Mouse (Mus musculus) MEL (cell line): ENCODE measurements at regions not wholly inside any gene's neighbourhood (a gene's known extent, or its start where the extent isn't known, plus 50 kb on each side); places are given as distances from the start of the nearest gene placed in this dataset.

Experiments used
- DNase-seq: peaks from one replicate; pipeline ENCODE4 v3.0.0; 2011; ENCODE audit warnings: low read depth, low spot score
- H3K27ac ChIP-seq: 2 replicates; pipeline ENCODE4 v1.5.1; 2012; ENCODE audit warnings: low read depth, mild to moderate bottlenecking, control low read depth, low read length, moderate library complexity; ENCODE audit not compliant: control insufficient read depth
- H3K27me3 ChIP-seq, 2 experiments: fragments of 150-350 bp in 1 of 2; sonication (generic) in 1 of 2; 2 replicates each; pipeline ENCODE4 v1.6.1; 2012; ENCODE audit warnings: low read length in 2 of 2, mild to moderate bottlenecking in 2 of 2, improper control_type of control experiment in 1 of 2, moderate library complexity in 1 of 2; ENCODE audit not compliant: insufficient read depth in 2 of 2, control insufficient read depth in 1 of 2
- H3K36me3 ChIP-seq, 2 experiments: 2 replicates each; pipeline ENCODE4 v1.6.1; 2012 to 2014; ENCODE audit warnings: low read length in 2 of 2, improper control_type of control experiment in 1 of 2, inconsistent platforms in 1 of 2, mild to moderate bottlenecking in 1 of 2; ENCODE audit not compliant: insufficient read depth in 2 of 2, control insufficient read depth in 1 of 2
- H3K4me1 ChIP-seq, 2 experiments: fragments of 150-350 bp in 1 of 2; sonication (generic) in 1 of 2; 2 replicates each; pipeline ENCODE4 v1.6.1; 2012; ENCODE audit warnings: low read length in 2 of 2, improper control_type of control experiment in 1 of 2, mild to moderate bottlenecking in 1 of 2; ENCODE audit not compliant: insufficient read depth in 2 of 2, control insufficient read depth in 1 of 2
- H3K4me3 ChIP-seq, 2 experiments: fragments of 150-350 bp in 1 of 2; sonication (generic) in 1 of 2; 2 replicates each; pipeline ENCODE4 v1.5.1; 2012; ENCODE audit warnings: low read depth in 2 of 2, low read length in 2 of 2, mild to moderate bottlenecking in 2 of 2, moderate library complexity in 2 of 2, control low read depth in 1 of 2, improper control_type of control experiment in 1 of 2; ENCODE audit not compliant: control insufficient read depth in 1 of 2, insufficient read depth in 1 of 2
- H3K79me2 ChIP-seq: 2 replicates; pipeline ENCODE4 v1.6.1; 2012; ENCODE audit warnings: mild to moderate bottlenecking, low read length, moderate library complexity; ENCODE audit not compliant: control insufficient read depth, poor library complexity, insufficient read depth
- H3K9ac ChIP-seq: 2 replicates; pipeline ENCODE4 v1.6.1; 2012; ENCODE audit warnings: low read depth, mild to moderate bottlenecking, control low read depth, low read length, moderate library complexity; ENCODE audit not compliant: control insufficient read depth, poor library complexity, severe bottlenecking
- H3K9me3 ChIP-seq: fragments of 150-350 bp; sonication (generic); replicated peaks from 2 replicates; pipeline ENCODE4 v1.6.1; 2012; ENCODE audit warnings: mild to moderate bottlenecking, low read length, improper control_type of control experiment, moderate library complexity; ENCODE audit not compliant: insufficient read depth
- CHD1 ChIP-seq: IDR thresholded peaks from 2 replicates; pipeline ENCODE4 v1.6.1; 2012; ENCODE audit warnings: low read depth, mild to moderate bottlenecking, inconsistent platforms, low read length, improper control_type of control experiment
- EP300 ChIP-seq, 2 experiments: IDR thresholded peaks; 2 replicates each; pipeline ENCODE4 v1.6.1; 2011; ENCODE audit warnings: improper control_type of control experiment in 2 of 2, low read length in 2 of 2, low read depth in 1 of 2, mild to moderate bottlenecking in 1 of 2
- ETS1 ChIP-seq: IDR thresholded peaks from 2 replicates; pipeline ENCODE4 v1.6.1; 2012; ENCODE audit warnings: low read depth, mild to moderate bottlenecking, inconsistent platforms, low read length, improper control_type of control experiment, moderate library complexity
- GATA1 ChIP-seq: IDR thresholded peaks from 2 replicates; pipeline ENCODE4 v1.6.1; 2011; ENCODE audit warnings: low read depth, low read length, improper control_type of control experiment
- HCFC1 ChIP-seq: IDR thresholded peaks from 2 replicates; pipeline ENCODE4 v1.6.1; 2012; ENCODE audit warnings: low read depth, mild to moderate bottlenecking, inconsistent platforms, low read length, improper control_type of control experiment, moderate library complexity
- JUND ChIP-seq: IDR thresholded peaks from 2 replicates; pipeline ENCODE4 v1.6.1; 2011; ENCODE audit warnings: low read depth, mild to moderate bottlenecking, improper control_type of control experiment, low read length
- KAT2A ChIP-seq: conservative IDR thresholded peaks from 2 replicates; pipeline ENCODE4 v1.6.1; 2012; ENCODE audit warnings: low read depth, low read length, improper control_type of control experiment, inconsistent platforms
- MAFK ChIP-seq: IDR thresholded peaks from 2 replicates; pipeline ENCODE4 v1.6.1; 2011; ENCODE audit warnings: low read depth, mild to moderate bottlenecking, low read length, improper control_type of control experiment, borderline replicate concordance
- MYB ChIP-seq: IDR thresholded peaks from 2 replicates; pipeline ENCODE4 v1.6.1; 2011; ENCODE audit warnings: mild to moderate bottlenecking, low read depth, low read length, improper control_type of control experiment
- NRF1 ChIP-seq: IDR thresholded peaks from 2 replicates; pipeline ENCODE4 v1.6.1; 2014; ENCODE audit warnings: low read depth, mild to moderate bottlenecking, inconsistent platforms, low read length, improper control_type of control experiment, moderate library complexity; ENCODE audit not compliant: poor library complexity, insufficient read depth, severe bottlenecking
- POLR2AphosphoS5 ChIP-seq: IDR thresholded peaks from 2 replicates; pipeline ENCODE4 v1.6.1; 2012; ENCODE audit warnings: low read depth, borderline replicate concordance, mild to moderate bottlenecking, inconsistent platforms, low read length, moderate library complexity, mixed read lengths
- ZC3H11A ChIP-seq: IDR thresholded peaks from 2 replicates; pipeline ENCODE4 v1.6.1; 2012; ENCODE audit warnings: low read depth, mild to moderate bottlenecking, inconsistent platforms, low read length, improper control_type of control experiment
- ZKSCAN1 ChIP-seq: IDR thresholded peaks from 2 replicates; pipeline ENCODE4 v1.6.1; 2012; ENCODE audit warnings: low read depth, mild to moderate bottlenecking, inconsistent platforms, low read length, improper control_type of control experiment, moderate library complexity

DNA sequence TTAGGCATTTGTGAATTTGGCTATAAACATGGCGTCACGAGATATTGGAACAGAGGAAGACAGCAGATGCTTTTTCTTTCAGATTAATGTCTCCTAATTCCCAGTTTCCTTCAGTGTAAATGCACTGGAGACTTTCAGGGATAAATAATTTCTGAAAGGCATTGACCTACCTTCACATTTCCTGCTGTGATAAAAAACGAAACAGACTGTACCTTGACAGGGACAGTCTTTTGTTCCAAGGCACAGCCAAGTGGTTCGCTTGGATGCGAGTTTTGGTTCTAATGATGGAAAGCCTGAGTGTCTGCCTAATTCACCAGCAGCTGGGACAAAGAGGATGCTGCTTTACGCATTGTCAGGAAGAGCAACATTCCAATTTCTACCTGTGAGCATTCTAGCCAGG lies 485.8 kb downstream of the Epha4 start:
- Histone ChIP-seq H3K9ac (no peak overlapping the region), H3K27ac (no peak overlapping the region), H3K9me3 (no peaks in the 10 kb centered on the region), H3K79me2 (no peaks in the 10 kb centered on the region), H3K27me3 (no peaks in the 10 kb centered on the region), H3K36me3 (no peaks in the 10 kb centered on the region)
- no peak for DNase-seq
- TF ChIP-seq NRF1 (no peak), ZC3H11A (no peak), POLR2AphosphoS5 (no peak), ETS1 (no peak)
- TF ChIP-seq, all 39 proteins: peak for 0
- Histone ChIP-seq H3K4me1 (no peaks in the 10 kb centered on the region), H3K4me3 (no peak overlapping the region)

DNA sequence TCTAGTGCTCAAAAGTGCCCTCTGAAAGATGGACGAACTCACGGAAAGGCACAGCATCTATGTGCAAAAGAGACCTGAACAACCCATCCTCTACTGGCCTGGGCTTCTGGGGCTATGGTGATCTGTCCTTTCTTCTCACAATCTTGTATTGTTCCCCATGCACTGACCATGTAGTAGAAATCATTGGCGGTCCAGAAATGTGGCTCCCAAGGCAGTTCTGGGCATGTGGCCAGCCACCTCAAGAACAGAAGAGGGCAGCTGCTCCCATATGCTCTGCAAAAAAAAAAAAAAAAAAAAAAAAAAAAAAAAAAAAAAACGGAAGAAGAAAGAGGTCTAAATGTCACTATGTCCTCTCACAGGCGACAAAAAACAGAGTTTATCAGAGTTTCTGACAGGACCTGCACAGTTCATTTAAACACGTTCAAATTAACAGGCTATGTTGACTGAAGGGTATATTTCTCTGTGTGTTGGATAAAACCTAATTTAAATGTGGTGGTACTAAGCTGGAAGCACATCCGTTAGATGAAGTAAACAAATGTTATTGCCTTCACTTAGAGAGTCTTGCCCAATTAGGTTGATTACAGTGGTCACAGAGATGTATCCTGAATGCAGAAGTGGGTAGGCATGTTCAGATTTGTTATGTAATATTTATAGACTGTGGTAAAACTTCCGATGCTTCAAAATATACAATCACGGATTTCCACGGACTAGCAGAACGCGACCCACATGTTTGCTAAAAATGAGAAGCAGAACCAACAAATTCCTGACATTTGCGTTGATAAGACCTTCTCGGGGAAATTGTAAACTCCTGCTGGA lies 470.9 kb downstream of the Epha4 start:
- no peak for TF ChIP-seq GATA1
- no peak for TF ChIP-seq HCFC1
- no peak for TF ChIP-seq KAT2A
- TF ChIP-seq JUND: no peak
- TF ChIP-seq EP300 (IDR thresholded peaks at IDR 0.05; ENCODE audit: low read depth in 1 of 2, low read length in 2 of 2): no peak
- no peak for TF ChIP-seq MYB
- TF ChIP-seq MAFK: no peak
- TF ChIP-seq ZC3H11A: no peak
- TF ChIP-seq CHD1: no peak
- TF ChIP-seq ZKSCAN1: no peak
- Histone ChIP-seq H3K27ac (no peak overlapping the region), H3K79me2 (no peaks in the 10 kb centered on the region), H3K36me3 (no peaks in the 10 kb centered on the region), H3K9me3 (no peaks in the 10 kb centered on the region), H3K4me1 (no peaks in the 10 kb centered on the region), H3K27me3 (no peaks in the 10 kb centered on the region), H3K4me3 (no peak overlapping the region), H3K9ac (no peak overlapping the region)
- DNase-seq: no peak
